In the genomic region with DNA sequence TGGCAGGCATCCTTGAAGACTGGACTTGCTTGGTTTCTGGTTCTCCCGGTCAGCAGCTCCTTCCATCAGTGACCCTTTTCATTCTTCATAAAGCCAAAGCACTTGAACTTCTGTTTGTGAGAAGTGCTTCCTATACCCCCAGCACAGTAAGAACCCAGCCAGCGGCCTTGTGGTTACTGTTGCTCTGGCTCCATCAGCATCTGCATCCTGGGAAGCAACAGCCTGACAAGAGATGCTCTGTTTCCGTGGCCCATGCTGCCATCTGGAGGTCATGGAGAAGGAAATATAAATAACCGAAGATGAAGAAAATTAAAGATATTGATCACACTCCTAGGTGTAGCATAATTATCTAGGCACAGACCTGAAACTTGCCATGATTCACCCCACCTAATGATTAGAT, we compare ENCODE assay signal across 7 mouse cellular contexts.
DNase-seq lines count a peak whose midpoint lies in the region; ATAC-seq and TF ChIP-seq lines count a peak whose summit lies in the region.

No protein-coding gene starts in this region.

- H3K4me1 ChIP-seq in CH12.LX (ENCODE audit: control insufficient read depth in 1 of 2, insufficient read depth in 2 of 2): peaks cover 3 to 11% of the 10 kb centered on the region in 2 experiments; a peak in 3 of 4 replicates

- no peak overlapping the region for H3K9ac ChIP-seq in CH12.LX (ENCODE audit: insufficient read depth, low read depth)

- dilution Hi-C loops in CH12.LX (cut with MboI; ENCODE audit: extremely low pct_ligation_motif_present, extremely low pct_unique_long_range_greater_than_20kb, low sequenced_read_pairs): no loop called here

- H3K4me3 ChIP-seq in CH12.LX (replicated peaks in 1 of 3; ENCODE audit: low read depth in 2 of 3, low read length in 2 of 3, poor library complexity in 1 of 3): no peak overlapping the region

- H3K4me2 ChIP-seq in CH12.LX (ENCODE audit: insufficient read depth, low read depth, poor library complexity, severe bottlenecking): no peak overlapping the region

- no peaks in the 10 kb centered on the region for H3K79me2 ChIP-seq in CH12.LX (replicated peaks; ENCODE audit: control insufficient read depth, extremely low read depth, insufficient read depth, poor library complexity, severe bottlenecking)

- H3K9me3 ChIP-seq in CH12.LX (replicated peaks; ENCODE audit: low read length): peaks cover 2% of the 10 kb centered on the region

- TF ChIP-seq RAD21 in CH12.LX (IDR thresholded peaks at IDR 0.05; ENCODE audit: low read depth, low read length): peak; percentile 93

- WGBS in large intestine, adult 2 months: 34% methylated on average over 4 of the region's 4 CpGs

- in situ Hi-C loops in CH12.LX (cut with MboI; ENCODE audit: low pct_ligation_motif_present, low pct_unique_long_range_greater_than_20kb, low sequenced_read_pairs): loop anchor here (10.0 kb wide), 2 partner anchors 392 to 432 kb away; no protein-coding TSS in a partner anchor

- no peaks in the 10 kb centered on the region for H3K36me3 ChIP-seq in CH12.LX (replicated peaks in 1 of 2; ENCODE audit: control insufficient read depth in 1 of 2, insufficient read depth in 1 of 2, low read length in 1 of 2)

- TF ChIP-seq CTCF in CH12.LX (conservative IDR thresholded peaks at IDR 0.05 in 1 of 2, IDR thresholded peaks at IDR 0.05 in 1 of 2; ENCODE audit: low read depth in 2 of 2, low read length in 2 of 2): peak in 1 of 2 experiments; percentile 86; a peak in 3 of 4 replicates

- no peaks in the 10 kb centered on the region for H3K27me3 ChIP-seq in CH12.LX (replicated peaks)

- TF ChIP-seq POLR2A in CH12.LX (IDR thresholded peaks at IDR 0.05; ENCODE audit: low read depth, low read length): no peak

- DNase-seq in A20 (ENCODE audit: low read depth, low spot score) (peak; percentile 42), CH12.LX (ENCODE audit: extremely low read depth) (peak; percentile 50)
- peak; percentile 25 to 55 for DNase-seq in gastrocnemius, postnatal 36 days
- DNase-seq in large intestine, adult 2 months (ENCODE audit: low read depth, low spot score): peak; percentile 28
- DNase-seq in lung, postnatal 25 days (ENCODE audit: low spot score): peak; percentile 49
- DNase-seq in right cerebral cortex, postnatal 10 days (ENCODE audit: low spot score in 2 of 2): peak; percentile 82 to 85

- no peak overlapping the region for H3K27ac ChIP-seq in CH12.LX (ENCODE audit: insufficient read depth, low read depth)

- ATAC-seq in common myeloid progenitor, adult 5-6 weeks (replicated peaks; ENCODE audit: low read depth, poor library complexity, severe bottlenecking): peak; percentile 37

- no peak for TF ChIP-seq EP300 in CH12.LX (IDR thresholded peaks at IDR 0.05; ENCODE audit: low read length)

- intact Hi-C loops in gastrocnemius, postnatal 36 days (cut with DNase I): loop anchor here (2.0 to 5.0 kb wide), 3 partner anchors 120 to 440 kb away; no protein-coding TSS in a partner anchor

TF ChIP-seq in CH12.LX, 34 proteins besides CTCF, POLR2A, EP300 and RAD21:
- no peak for TF ChIP-seq KAT2A (IDR thresholded peaks at IDR 0.05; ENCODE audit: insufficient replicate concordance, low read length)
- no peak for TF ChIP-seq TCF12 (IDR thresholded peaks at IDR 0.05; ENCODE audit: low read depth, low read length)
- TF ChIP-seq HCFC1 (IDR thresholded peaks at IDR 0.05; ENCODE audit: low read depth, low read length): no peak
- no peak for TF ChIP-seq POLR2AphosphoS2 (IDR thresholded peaks at IDR 0.05; ENCODE audit: low read depth, low read length)
- no peak for TF ChIP-seq MXI1 (IDR thresholded peaks at IDR 0.05; ENCODE audit: low read depth, low read length)
- TF ChIP-seq SMC3 (IDR thresholded peaks at IDR 0.05; ENCODE audit: low read depth, low read length): peak; percentile 93
- peak; percentile 79 for TF ChIP-seq ZC3H11A (IDR thresholded peaks at IDR 0.05; ENCODE audit: low read depth, low read length)
- TF ChIP-seq ZMIZ1 (IDR thresholded peaks at IDR 0.05; ENCODE audit: low read depth, low read length): no peak
- no peak for TF ChIP-seq ETS1 (conservative IDR thresholded peaks at IDR 0.05; ENCODE audit: low read depth, low read length)
- TF ChIP-seq USF1 (IDR thresholded peaks at IDR 0.05; ENCODE audit: low read depth, low read length): no peak
- no peak for TF ChIP-seq ELF1 (IDR thresholded peaks at IDR 0.05; ENCODE audit: low read depth, low read length)
- no peak for TF ChIP-seq NELFE (IDR thresholded peaks at IDR 0.05; ENCODE audit: low read depth, low read length)
- no peak for TF ChIP-seq CHD2 (IDR thresholded peaks at IDR 0.05; ENCODE audit: low read length)
- no peak for TF ChIP-seq TBP (conservative IDR thresholded peaks at IDR 0.05; ENCODE audit: low read depth, low read length)
TF ChIP-seq in CH12.LX: peak in this region for 2.

Comparison
In these comparisons a context has a peak if more than half of its experiments do, and no peak if none do; other contexts are left out.
1. DNase-seq: peak in every context shown above with its lines; median percentile 84 in right cerebral cortex, postnatal 10 days; 50 in CH12.LX; 49 in lung, postnatal 25 days; 42 in A20; 40 in gastrocnemius, postnatal 36 days; 28 in large intestine, adult 2 months.